Mouse (Mus musculus) CD4-positive, CD25-positive, alpha-beta regulatory T cell, adult 4 months (primary cell): ENCODE data around the gene Trpv3. TPM values are rescaled to one million over a fixed set of nuclear protein-coding genes. Genes with fewer than 3 reads are reported as not detected.
"Not testable (repeated sequence)": the region's sequence is repeated elsewhere in the genome, so short reads cannot be mapped to it uniquely, and the experiment has no call there.

ENCODE experiments used
- ATAC-seq: one replicate; pipeline ENCODE4 v1.8.0; 2017
- polyA plus RNA-seq, 2 experiments: library from polyadenylated mRNA; unstranded; fragments of 100-300 nt; shearing (Covaris generic); gene quantifications; one replicate each; pipeline ENCODE4 v1.2.1; 2017

Gene Trpv3
- polyA plus RNA-seq, 2 experiments from 2014 or later: 0.09 to 0.16 TPM

- no peak for ATAC-seq
Measured at GRCm38 (mm10) chr11:73289621-73290020, 22.4 kb downstream of the Trpv3 start.

GRCm38 (mm10) chr11:73303123-73303522 lies 35.9 kb downstream of the Trpv3 start:
- ATAC-seq: no peak

- no peak for ATAC-seq
Measured at GRCm38 (mm10) chr11:73315961-73316360, 48.8 kb downstream of the Trpv3 start.

- not testable (repeated sequence) for ATAC-seq
Measured at GRCm38 (mm10) chr11:73318581-73318980, 51.4 kb downstream of the Trpv3 start.

- not testable (repeated sequence) for ATAC-seq
Measured at GRCm38 (mm10) chr11:73321064-73321463, 53.9 kb downstream of the Trpv3 start.

GRCm38 (mm10) chr11:73323906-73324830 lies 57.0 kb downstream of the Trpv3 start:
- no peak for ATAC-seq

- no peak for ATAC-seq
Measured at GRCm38 (mm10) chr11:73326485-73326886, 59.3 kb downstream of the Trpv3 start.

GRCm38 (mm10) chr11:73327361-73327760 lies 60.2 kb downstream of the Trpv3 start:
- no peak for ATAC-seq

- no peak for ATAC-seq
Measured at GRCm38 (mm10) chr11:73329442-73329841, 62.3 kb downstream of the Trpv3 start, which contains the start of the genes Aspa, Gm49340 and Spata22. Aspa (minus strand) TSS chr11:73329596. Gm49340 (plus strand) TSS chr11:73329741. Spata22 (plus strand) TSS chr11:73329741.

- no peak for ATAC-seq
Measured at GRCm38 (mm10) chr11:73333357-73333756, 66.2 kb downstream of the Trpv3 start.

- no peak for ATAC-seq
Measured at GRCm38 (mm10) chr11:73336919-73337318, 69.7 kb downstream of the Trpv3 start.

Other genes starting within 250 kb of the Trpv3 start
- 1 to 10 TPM; 2.3 to 5.8 TPM for gene Camkk1, start 248.4 kb upstream of the Trpv3 start, polyA plus RNA-seq
- gene Ncbp3, start 219.6 kb upstream of the Trpv3 start, polyA plus RNA-seq: 10 to 100 TPM; 17.1 to 21.5 TPM
- gene Itgae, start 176.8 kb upstream of the Trpv3 start, polyA plus RNA-seq: 100 to 1,000 TPM in 1 of 2 experiments, 10 to 100 TPM in 1; 63.9 to 126 TPM
- gene Haspin, start 129.1 kb upstream of the Trpv3 start, polyA plus RNA-seq: 1 to 10 TPM; 6.6 to 8.2 TPM
- under 1 TPM; 0.33 to 0.55 TPM for gene P2rx5, start 107.0 kb upstream of the Trpv3 start, polyA plus RNA-seq
- gene Emc6, start 90.4 kb upstream of the Trpv3 start, polyA plus RNA-seq: 10 to 100 TPM; 42.2 to 49.5 TPM
- 10 to 100 TPM; 27.4 to 30.8 TPM for gene Tax1bp3, start 90.3 kb upstream of the Trpv3 start, polyA plus RNA-seq
- gene Ctns, start 68.3 kb upstream of the Trpv3 start, polyA plus RNA-seq: 10 to 100 TPM; 12.9 to 18.3 TPM
- gene Shpk, start 67.9 kb upstream of the Trpv3 start, polyA plus RNA-seq: 1 to 10 TPM; 1.3 to 4.8 TPM
- not detected for gene Trpv1, start 33.1 kb upstream of the Trpv3 start, polyA plus RNA-seq
- under 1 TPM in 1 of 2 experiments, not detected in 1; 0.08 TPM for gene Aspa, start 62.2 kb downstream of the Trpv3 start, polyA plus RNA-seq
- gene Gm49340, start 62.4 kb downstream of the Trpv3 start, polyA plus RNA-seq: not detected
- not detected for gene Spata22, start 62.4 kb downstream of the Trpv3 start, polyA plus RNA-seq
- not detected for gene Olfr20, start 83.4 kb downstream of the Trpv3 start, polyA plus RNA-seq
- gene Olfr376, start 103.9 kb downstream of the Trpv3 start, polyA plus RNA-seq: not detected
- gene Olfr1, start 132.2 kb downstream of the Trpv3 start, polyA plus RNA-seq: not detected
- not detected for gene Olfr378, start 161.1 kb downstream of the Trpv3 start, polyA plus RNA-seq
- not detected for gene Olfr380, start 190.1 kb downstream of the Trpv3 start, polyA plus RNA-seq
- gene Olfr381, start 224.2 kb downstream of the Trpv3 start, polyA plus RNA-seq: not detected
- gene Olfr382, start 249.8 kb downstream of the Trpv3 start, polyA plus RNA-seq: not detected